Mouse (Mus musculus): ENCODE data around the gene Lrrc61. TPM values are rescaled to one million over a fixed set of nuclear protein-coding genes. Genes with fewer than 3 reads are reported as not detected.
"Not testable (repeated sequence)": the region's sequence is repeated elsewhere in the genome, so short reads cannot be mapped to it uniquely, and the experiment has no call there.

Lrrc61 gene
- total RNA-seq (2021): 43.3 and 59.5 TPM in 2 replicates
- long read RNA-seq, partial matches to known transcripts: 0 of 20 reads
- long read RNA-seq, other reads (novel, unspliced or antisense): 9 of 20 reads

- peak; percentile 99 for DNase-seq
Observed at GRCm38 (mm10) chr6:48554280-48555103, at the start of gene Lrrc61. TSS of gene Lrrc61 (plus strand) at chr6:48554796.

GRCm38 (mm10) chr6:48508087-48508486, 46.5 kb upstream of the Lrrc61 start:
- no peak for DNase-seq

- DNase-seq: no peak
Observed at GRCm38 (mm10) chr6:48510426-48510825, 44.2 kb upstream of the Lrrc61 start.

- DNase-seq: no peak
Observed at GRCm38 (mm10) chr6:48511861-48512260, 42.7 kb upstream of the Lrrc61 start.

- DNase-seq: not testable (repeated sequence)
Observed at GRCm38 (mm10) chr6:48524882-48525281, 29.7 kb upstream of the Lrrc61 start.

GRCm38 (mm10) chr6:48527901-48528300, 26.7 kb upstream of the Lrrc61 start:
- no peak for DNase-seq

- DNase-seq: no peak
Observed at GRCm38 (mm10) chr6:48529261-48529660, 25.3 kb upstream of the Lrrc61 start.

- DNase-seq: no peak
Observed at GRCm38 (mm10) chr6:48529871-48530440, 24.6 kb upstream of the Lrrc61 start.

GRCm38 (mm10) chr6:48530862-48531261, 23.7 kb upstream of the Lrrc61 start:
- no peak for DNase-seq

- no peak for DNase-seq
Observed at GRCm38 (mm10) chr6:48533475-48533874, 21.1 kb upstream of the Lrrc61 start.

GRCm38 (mm10) chr6:48534913-48535312, 19.7 kb upstream of the Lrrc61 start:
- no peak for DNase-seq

GRCm38 (mm10) chr6:48536091-48536490, 18.5 kb upstream of the Lrrc61 start:
- DNase-seq: no peak

- DNase-seq: peak; percentile 90
Observed at GRCm38 (mm10) chr6:48537105-48537954, 17.3 kb upstream of the Lrrc61 start, which contains the start of gene Atp6v0e2. TSS of gene Atp6v0e2 (plus strand) at chr6:48537615.

- DNase-seq: peak; percentile 72
Observed at GRCm38 (mm10) chr6:48538841-48539737, 15.5 kb upstream of the Lrrc61 start.

- no peak for DNase-seq
Observed at GRCm38 (mm10) chr6:48539860-48540259, 14.7 kb upstream of the Lrrc61 start.

- no peak for DNase-seq
Observed at GRCm38 (mm10) chr6:48540721-48541120, 13.9 kb upstream of the Lrrc61 start.

GRCm38 (mm10) chr6:48541560-48542450, 12.8 kb upstream of the Lrrc61 start:
- DNase-seq: peak; percentile 79

GRCm38 (mm10) chr6:48542631-48543030, 12.0 kb upstream of the Lrrc61 start:
- no peak for DNase-seq

GRCm38 (mm10) chr6:48545251-48545650, 9.3 kb upstream of the Lrrc61 start:
- no peak for DNase-seq

- peak; percentile 55 for DNase-seq
Observed at GRCm38 (mm10) chr6:48546271-48546670, 8.3 kb upstream of the Lrrc61 start.

All from adrenal gland, postnatal 25 days (tissue).